Mouse (Mus musculus): ENCODE measurements around the gene Gsx1. TPM values are rescaled to one million over a fixed set of nuclear protein-coding genes. Genes with fewer than 3 reads are reported as not detected.

Gsx1 gene
- total RNA-seq, 2 experiments from 2014 or later, result not detected

GRCm38 (mm10) chr5:147192576-147192960 is 4.1 kb downstream of the Gsx1 start:
- DNase-seq, result no peak
- intact Hi-C loops (cut with DNase I), result no loop called here

- intact Hi-C loops (cut with DNase I), result no loop called here
- DNase-seq, result no peak
Observed at GRCm38 (mm10) chr5:147204905-147205304, 16.4 kb downstream of the Gsx1 start.

GRCm38 (mm10) chr5:147207852-147208251 is 19.4 kb downstream of the Gsx1 start:
- intact Hi-C loops (cut with DNase I), result no loop called here
- DNase-seq, result no peak

DNA sequence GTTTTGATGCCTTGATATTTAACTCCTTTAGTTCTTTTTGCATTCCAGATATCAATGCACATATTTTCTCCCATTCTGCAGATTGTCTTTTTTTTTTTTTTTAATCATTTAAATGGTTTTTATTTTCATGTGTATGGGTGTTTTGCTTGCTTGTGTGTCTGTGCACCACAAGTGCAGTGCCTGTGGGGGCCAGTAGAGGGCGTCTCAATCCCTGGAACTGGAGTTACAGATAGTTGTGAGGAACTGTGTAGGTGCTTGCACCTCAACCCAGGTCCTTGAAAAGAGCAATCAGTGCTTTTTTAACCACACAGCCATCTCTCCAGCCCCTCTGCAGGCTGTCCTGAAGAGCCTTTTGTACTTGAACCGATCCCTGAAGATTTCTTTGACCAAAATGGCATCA is 20.0 kb downstream of the Gsx1 start:
- no peak for DNase-seq
- intact Hi-C loops (cut with DNase I), result no loop called here

GRCm38 (mm10) chr5:147227354-147228112 is 39.0 kb downstream of the Gsx1 start:
- intact Hi-C loops (cut with DNase I), result loop anchor here (1.0 to 10.0 kb wide), 5 partner anchors 90 to 553 kb away; no protein-coding TSS in a partner anchor

GRCm38 (mm10) chr5:147235406-147236309 is 47.2 kb downstream of the Gsx1 start:
- intact Hi-C loops (cut with DNase I), result no loop called here
- no peak for DNase-seq

More at GRCm38 (mm10) chr5:147227354-147228112, 39.0 kb downstream of the Gsx1 start:
- peak; percentile 84 to 92 for DNase-seq

Other genes starting within 250 kb of the Gsx1 start
- gene Gtf3a, start 240.0 kb upstream of the Gsx1 start, total RNA-seq (2021), result 10 to 100 TPM; 23.3 to 27.7 TPM
- gene Mtif3, start 224.9 kb upstream of the Gsx1 start, total RNA-seq (2021), result 10 to 100 TPM; 19.6 to 20.3 TPM
- gene Lnx2, start 112.1 kb upstream of the Gsx1 start, total RNA-seq (2021), result 10 to 100 TPM; 17.9 to 20.5 TPM
- 10 to 100 TPM; 83.7 to 88.3 TPM for gene Polr1d, start 111.6 kb upstream of the Gsx1 start, total RNA-seq (2021)
- not detected for gene Pdx1, start 81.3 kb downstream of the Gsx1 start, total RNA-seq (2021)
- gene Cdx2, start 118.6 kb downstream of the Gsx1 start, total RNA-seq (2021), result not detected
- not detected for gene Urad, start 133.7 kb downstream of the Gsx1 start, total RNA-seq (2021)
- under 1 TPM; 0.07 to 0.12 TPM for gene Flt3, start 211.8 kb downstream of the Gsx1 start, total RNA-seq (2021)
- gene Pan3, start 241.5 kb downstream of the Gsx1 start, total RNA-seq (2021), result 10 to 100 TPM; 59.7 to 63.2 TPM